Mouse (Mus musculus): ENCODE measurements around the gene Ldhb.

- no peak for TF ChIP-seq CTCF (IDR thresholded peaks at IDR 0.05; ENCODE audit: control insufficient read depth, insufficient read depth, insufficient replicate concordance, low read depth, low read length)
- TF ChIP-seq POLR2A (IDR thresholded peaks at IDR 0.05; ENCODE audit: control insufficient read depth, low read depth, low read length), result no peak
Measured at GRCm38 (mm10) chr6:142511516-142512135, 3.9 kb upstream of the Ldhb start.

Measured in testis, adult 2 months (tissue).